Mouse (Mus musculus) liver, embryonic 11.5 days (tissue): Measurements from ENCODE around the gene Slc44a1. TPM values are rescaled to one million over a fixed set of nuclear protein-coding genes. Genes with fewer than 3 reads are reported as not detected.

Experiments used
- ATAC-seq: fragments of 200-750 bp; cut with Nextera tagmentation; replicated peaks from 2 replicates; pipeline ENCODE4 v1.8.0; 2017; ENCODE audit warnings: moderate number of reproducible peaks, mild to moderate bottlenecking, moderate TSS enrichment, moderate library complexity; ENCODE audit not compliant: low FRiP score
- DNase-seq: peaks from one replicate; pipeline ENCODE4 v3.0.0-alpha.2; 2017; ENCODE audit warnings: low spot score
- H3K27ac ChIP-seq: fragments of 300-500 bp; sonication (generic); 2 replicates; pipeline ENCODE4 v1.5.1; 2014; ENCODE audit warnings: mild to moderate bottlenecking, low read depth, low read length, control low read depth
- H3K27me3 ChIP-seq: fragments of 300-500 bp; sonication (generic); replicated peaks from 2 replicates; pipeline ENCODE4 v1.6.1; 2014; ENCODE audit warnings: low read length, mixed read lengths; ENCODE audit not compliant: control insufficient read depth, insufficient read depth
- H3K36me3 ChIP-seq: fragments of 300-500 bp; sonication (generic); 2 replicates; pipeline ENCODE4 v1.6.1; 2014; ENCODE audit warnings: mild to moderate bottlenecking, low read length, moderate library complexity, mixed read lengths; ENCODE audit not compliant: control insufficient read depth, insufficient read depth
- H3K4me1 ChIP-seq: fragments of 300-500 bp; sonication (generic); replicated peaks from 2 replicates; pipeline ENCODE4 v1.6.1; 2014; ENCODE audit warnings: low read length, mixed read lengths; ENCODE audit not compliant: control insufficient read depth, insufficient read depth
- H3K4me2 ChIP-seq: fragments of 300-500 bp; sonication (generic); 2 replicates; pipeline ENCODE4 v1.6.1; 2014; ENCODE audit warnings: mild to moderate bottlenecking, control low read depth, moderate library complexity
- H3K4me3 ChIP-seq: fragments of 300-500 bp; sonication (generic); 2 replicates; pipeline ENCODE4 v1.5.1; 2014; ENCODE audit warnings: low read depth, low read length, control low read depth
- H3K9ac ChIP-seq: fragments of 300-500 bp; sonication (generic); 2 replicates; pipeline ENCODE4 v1.6.1; 2014; ENCODE audit warnings: low read depth, low read length, control low read depth
- H3K9me3 ChIP-seq: fragments of 300-500 bp; sonication (generic); 2 replicates; pipeline ENCODE4 v1.6.1; 2016; ENCODE audit warnings: low read length, inconsistent platforms, mixed read lengths; ENCODE audit not compliant: control insufficient read depth
- WGBS: fragments of 180-500 bp; shearing (Covaris S2); extraction: QIAGEN DNeasy Blood & Tissue Kit; methylation state at CpG from one replicate; pipeline ENCODE4 v1.1.7; 2014; 5-methylcytosine and 5-hydroxymethylcytosine counted together
- polyA plus RNA-seq: library from polyadenylated mRNA; unstranded; fragments of >200 nt; fragmentation: Nextera tagmentation; extraction: Ambion mirVana; gene quantifications from 2 replicates; pipeline ENCODE4 v1.2.1, GENCODE M21; 2014

Slc44a1 gene
- polyA plus RNA-seq, 1 experiment from 2014 or later: 19.2 TPM

- WGBS: 62% methylated on average over 3 of the region's 3 CpGs
- Histone ChIP-seq H3K9me3 (no peaks in the 10 kb centered on the region), H3K27ac (no peak overlapping the region)
Observed at GRCm38 (mm10) chr4:53658029-53658428, 217.8 kb downstream of the Slc44a1 start.

DNA sequence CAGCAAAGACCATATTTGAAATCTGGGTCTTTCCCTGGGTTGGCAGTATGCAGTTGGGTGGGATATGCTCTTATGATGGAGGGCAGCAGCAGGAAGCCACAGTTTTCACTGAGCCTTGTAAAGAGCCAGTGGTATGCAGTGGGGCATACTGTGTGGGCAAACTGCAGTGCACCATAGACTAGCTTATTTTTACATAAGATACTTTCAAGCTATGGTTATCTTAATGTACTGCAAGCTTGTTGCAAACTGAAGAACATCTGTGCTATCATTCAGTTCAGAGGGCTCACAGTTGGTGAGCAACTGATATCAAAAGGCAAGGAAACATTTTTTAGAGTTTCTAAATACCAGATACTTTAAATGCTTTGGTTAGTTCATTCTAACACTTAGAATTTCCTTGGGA, 220.5 kb downstream of the Slc44a1 start:
- H3K4me1 ChIP-seq: 0 out of 2 replicates have a peak, but pooled peaks cover 3% of the 10 kb centered on the region
- DNase-seq: no peak
- peak; percentile 43; the same call in 1 of the 2 replicates for ATAC-seq
- H3K27ac ChIP-seq: no peak overlapping the region
- no peaks in the 10 kb centered on the region for H3K36me3 ChIP-seq
- no peaks in the 10 kb centered on the region for H3K9me3 ChIP-seq
- no peak overlapping the region for H3K4me2 ChIP-seq
- no peak overlapping the region for H3K4me3 ChIP-seq
- no peaks in the 10 kb centered on the region for H3K27me3 ChIP-seq
- H3K9ac ChIP-seq: no peak overlapping the region

More at GRCm38 (mm10) chr4:53658029-53658428, 217.8 kb downstream of the Slc44a1 start:
- Histone ChIP-seq H3K4me1 (0 out of 2 replicates have a peak, but pooled peaks cover 3% of the 10 kb centered on the region), H3K27me3 (no peaks in the 10 kb centered on the region), H3K9ac (no peak overlapping the region), H3K36me3 (peaks cover 4% of the 10 kb centered on the region; the same call in 1 of the 2 replicates), H3K4me3 (no peak overlapping the region), H3K4me2 (no peak overlapping the region)
- no peak for ATAC-seq
- no peak for DNase-seq

Other genes with a start within 250 kb of the Slc44a1 start
- 2.7 and 3.7 TPM in 2 replicates for gene Fsd1l, start 191.1 kb downstream of the Slc44a1 start, polyA plus RNA-seq